Mouse (Mus musculus): ENCODE data around the gene Trem2.

- no peak for TF ChIP-seq POLR2A (IDR thresholded peaks at IDR 0.05; ENCODE audit: extremely low read depth, insufficient read depth, low read length)
- TF ChIP-seq CTCF (IDR thresholded peaks at IDR 0.05; ENCODE audit: extremely low read depth, insufficient read depth, low read length) = no peak
Measured at GRCm38 (mm10) chr17:48326656-48327055, 19.5 kb upstream of the Trem2 start.

Data from cortical plate, adult 2 months (tissue).